Mouse (Mus musculus) MEL (cell line): ENCODE data around the gene Snx3. TPM values are rescaled to one million over a fixed set of nuclear protein-coding genes. Genes with fewer than 3 reads are reported as not detected.

Source experiments
- DNase-seq: peaks from one replicate; pipeline ENCODE4 v3.0.0; 2011; ENCODE audit warnings: low read depth, low spot score
- H3K27ac ChIP-seq: 2 replicates; pipeline ENCODE4 v1.5.1; 2012; ENCODE audit warnings: low read depth, mild to moderate bottlenecking, control low read depth, low read length, moderate library complexity; ENCODE audit not compliant: control insufficient read depth
- H3K27me3 ChIP-seq, 2 experiments: fragments of 150-350 bp in 1 of 2; sonication (generic) in 1 of 2; 2 replicates each; pipeline ENCODE4 v1.6.1; 2012; ENCODE audit warnings: low read length in 2 of 2, mild to moderate bottlenecking in 2 of 2, improper control_type of control experiment in 1 of 2, moderate library complexity in 1 of 2; ENCODE audit not compliant: insufficient read depth in 2 of 2, control insufficient read depth in 1 of 2
- H3K36me3 ChIP-seq, 2 experiments: 2 replicates each; pipeline ENCODE4 v1.6.1; 2012 to 2014; ENCODE audit warnings: low read length in 2 of 2, improper control_type of control experiment in 1 of 2, inconsistent platforms in 1 of 2, mild to moderate bottlenecking in 1 of 2; ENCODE audit not compliant: insufficient read depth in 2 of 2, control insufficient read depth in 1 of 2
- H3K4me1 ChIP-seq, 2 experiments: fragments of 150-350 bp in 1 of 2; sonication (generic) in 1 of 2; 2 replicates each; pipeline ENCODE4 v1.6.1; 2012; ENCODE audit warnings: low read length in 2 of 2, improper control_type of control experiment in 1 of 2, mild to moderate bottlenecking in 1 of 2; ENCODE audit not compliant: insufficient read depth in 2 of 2, control insufficient read depth in 1 of 2
- H3K4me3 ChIP-seq, 2 experiments: fragments of 150-350 bp in 1 of 2; sonication (generic) in 1 of 2; 2 replicates each; pipeline ENCODE4 v1.5.1; 2012; ENCODE audit warnings: low read depth in 2 of 2, low read length in 2 of 2, mild to moderate bottlenecking in 2 of 2, moderate library complexity in 2 of 2, control low read depth in 1 of 2, improper control_type of control experiment in 1 of 2; ENCODE audit not compliant: control insufficient read depth in 1 of 2, insufficient read depth in 1 of 2
- H3K79me2 ChIP-seq: 2 replicates; pipeline ENCODE4 v1.6.1; 2012; ENCODE audit warnings: mild to moderate bottlenecking, low read length, moderate library complexity; ENCODE audit not compliant: control insufficient read depth, poor library complexity, insufficient read depth
- H3K9ac ChIP-seq: 2 replicates; pipeline ENCODE4 v1.6.1; 2012; ENCODE audit warnings: low read depth, mild to moderate bottlenecking, control low read depth, low read length, moderate library complexity; ENCODE audit not compliant: control insufficient read depth, poor library complexity, severe bottlenecking
- H3K9me3 ChIP-seq: fragments of 150-350 bp; sonication (generic); replicated peaks from 2 replicates; pipeline ENCODE4 v1.6.1; 2012; ENCODE audit warnings: mild to moderate bottlenecking, low read length, improper control_type of control experiment, moderate library complexity; ENCODE audit not compliant: insufficient read depth
- CTCF ChIP-seq, 3 experiments: IDR thresholded peaks in 2 of 3; conservative IDR thresholded peaks in 1 of 3; 2 replicates each; pipeline ENCODE4 v1.5.1; 2011 to 2012; ENCODE audit warnings: low read length in 3 of 3, low read depth in 2 of 3, mild to moderate bottlenecking in 2 of 3, improper control_type of control experiment in 1 of 3, inconsistent platforms in 1 of 3, mixed read lengths in 1 of 3, moderate library complexity in 1 of 3; ENCODE audit not compliant: control insufficient read depth in 1 of 3, insufficient read depth in 1 of 3, poor library complexity in 1 of 3, severe bottlenecking in 1 of 3
- EP300 ChIP-seq, 2 experiments: IDR thresholded peaks; 2 replicates each; pipeline ENCODE4 v1.6.1; 2011; ENCODE audit warnings: improper control_type of control experiment in 2 of 2, low read length in 2 of 2, low read depth in 1 of 2, mild to moderate bottlenecking in 1 of 2
- MAZ ChIP-seq: IDR thresholded peaks from 2 replicates; pipeline ENCODE4 v1.6.1; 2012; ENCODE audit warnings: low read depth, mild to moderate bottlenecking, inconsistent platforms, low read length, improper control_type of control experiment
- MXI1 ChIP-seq: IDR thresholded peaks from 2 replicates; pipeline ENCODE4 v1.6.1; 2011; ENCODE audit warnings: mild to moderate bottlenecking, low read depth, low read length, improper control_type of control experiment
- NELFE ChIP-seq: IDR thresholded peaks from 2 replicates; pipeline ENCODE4 v1.6.1; 2011; ENCODE audit warnings: low read depth, low read length, improper control_type of control experiment
- NRF1 ChIP-seq: IDR thresholded peaks from 2 replicates; pipeline ENCODE4 v1.6.1; 2014; ENCODE audit warnings: low read depth, mild to moderate bottlenecking, inconsistent platforms, low read length, improper control_type of control experiment, moderate library complexity; ENCODE audit not compliant: poor library complexity, insufficient read depth, severe bottlenecking
- RAD21 ChIP-seq: IDR thresholded peaks from 2 replicates; pipeline ENCODE4 v1.6.1; 2011; ENCODE audit warnings: mild to moderate bottlenecking, low read depth, low read length, improper control_type of control experiment
- SIN3A ChIP-seq: IDR thresholded peaks from 2 replicates; pipeline ENCODE4 v1.6.1; 2012; ENCODE audit warnings: low read length, improper control_type of control experiment, inconsistent platforms
- SMC3 ChIP-seq: IDR thresholded peaks from 2 replicates; pipeline ENCODE4 v1.6.1; 2011; ENCODE audit warnings: low read depth, low read length, improper control_type of control experiment
- TAL1 ChIP-seq: IDR thresholded peaks from 2 replicates; pipeline ENCODE4 v1.6.1; 2012; ENCODE audit warnings: mild to moderate bottlenecking, inconsistent platforms, low read length, moderate library complexity, mixed read lengths
- TBP ChIP-seq: IDR thresholded peaks from 2 replicates; pipeline ENCODE4 v1.8.0; 2011; ENCODE audit warnings: low read depth, low read length, improper control_type of control experiment
- USF2 ChIP-seq, 2 experiments: IDR thresholded peaks; 2 replicates each; pipeline ENCODE4 v1.6.1; 2011 to 2012; ENCODE audit warnings: improper control_type of control experiment in 2 of 2, low read length in 2 of 2, borderline replicate concordance in 1 of 2, inconsistent platforms in 1 of 2, low read depth in 1 of 2, mild to moderate bottlenecking in 1 of 2; ENCODE audit not compliant: insufficient read depth in 1 of 2
- ZC3H11A ChIP-seq: IDR thresholded peaks from 2 replicates; pipeline ENCODE4 v1.6.1; 2012; ENCODE audit warnings: low read depth, mild to moderate bottlenecking, inconsistent platforms, low read length, improper control_type of control experiment
- ZMIZ1 ChIP-seq: IDR thresholded peaks from 2 replicates; pipeline ENCODE4 v1.6.1; 2012; ENCODE audit warnings: low read depth, mild to moderate bottlenecking, inconsistent platforms, low read length, improper control_type of control experiment, moderate library complexity
- polyA plus RNA-seq, 2 experiments: library from polyadenylated mRNA; stranded (reverse) in 1 of 2; unstranded in 1 of 2; fragments of >175 nt in 1 of 2; fragments of >200 nt in 1 of 2; gene quantifications; 2 replicates each; pipeline versions ENCODE4 v1.2.1 to v1.2.4; 2012; ENCODE audit warnings: low replicate concordance in 2 of 2, low read depth in 1 of 2; ENCODE audit not compliant: insufficient read length in 2 of 2, insufficient read depth in 1 of 2, missing spikeins in 1 of 2
- total RNA-seq: library from RNA; depleted of rRNA; stranded (reverse); fragments of 300-350 nt; gene quantifications from 2 replicates; pipeline ENCODE4 v1.2.3, GENCODE M21; 2012

The Snx3 gene
- total and polyA plus RNA-seq, 3 experiments: 107 to 320 TPM; not detected in 1

- Histone ChIP-seq H3K27me3 (no peaks in the 10 kb centered on the region; a peak in 1 of 4 replicates), H3K79me2 (no peaks in the 10 kb centered on the region), H3K36me3 (no peaks in the 10 kb centered on the region), H3K4me3 (no peak overlapping the region), H3K4me1 (no peaks in the 10 kb centered on the region), H3K9ac (no peak overlapping the region), H3K27ac (no peak overlapping the region), H3K9me3 (no peaks in the 10 kb centered on the region)
- no peak for TF ChIP-seq SIN3A
- TF ChIP-seq MAZ: no peak
- no peak for DNase-seq
Measured at GRCm38 (mm10) chr10:42580951-42581277, 79.1 kb downstream of the Snx3 start.

- Histone ChIP-seq H3K4me1 (no peaks in the 10 kb centered on the region), H3K9me3 (no peaks in the 10 kb centered on the region), H3K36me3 (no peaks in the 10 kb centered on the region), H3K27ac (no peak overlapping the region), H3K9ac (no peak overlapping the region), H3K79me2 (no peaks in the 10 kb centered on the region), H3K27me3 (peaks cover 0 to 2% of the 10 kb centered on the region in 2 experiments; a peak in 3 of 4 replicates), H3K4me3 (no peak overlapping the region)
- no peak for TF ChIP-seq NELFE
- TF ChIP-seq ZC3H11A: no peak
- no peak for TF ChIP-seq EP300 (IDR thresholded peaks at IDR 0.05; ENCODE audit: low read depth in 1 of 2, low read length in 2 of 2)
- DNase-seq: no peak
Measured at GRCm38 (mm10) chr10:42581694-42582565, 80.1 kb downstream of the Snx3 start.

GRCm38 (mm10) chr10:42582566-42583110 lies 80.8 kb downstream of the Snx3 start:
- H3K9me3 ChIP-seq: no peaks in the 10 kb centered on the region
- no peak overlapping the region for H3K9ac ChIP-seq
- no peaks in the 10 kb centered on the region for H3K4me1 ChIP-seq
- TF ChIP-seq TAL1 (no peak), USF2 (IDR thresholded peaks at IDR 0.05; ENCODE audit: borderline replicate concordance in 1 of 2, insufficient read depth in 1 of 2, low read depth in 1 of 2, low read length in 2 of 2) (no peak), CTCF (IDR thresholded peaks at IDR 0.05 in 2 of 3, conservative IDR thresholded peaks at IDR 0.05 in 1 of 3; ENCODE audit: control insufficient read depth in 1 of 3, insufficient read depth in 1 of 3, low read depth in 2 of 3, low read length in 3 of 3, poor library complexity in 1 of 3, severe bottlenecking in 1 of 3) (no peak), EP300 (IDR thresholded peaks at IDR 0.05; ENCODE audit: low read depth in 1 of 2, low read length in 2 of 2) (no peak), NRF1 (no peak), MXI1 (no peak), RAD21 (no peak), SMC3 (no peak), ZMIZ1 (no peak), TBP (no peak), ZC3H11A (no peak)
- DNase-seq: no peak
- no peak overlapping the region for H3K27ac ChIP-seq
- peaks cover 0 to 3% of the 10 kb centered on the region in 2 experiments; a peak in 3 of 4 replicates for H3K27me3 ChIP-seq
- H3K79me2 ChIP-seq: no peaks in the 10 kb centered on the region
- no peaks in the 10 kb centered on the region for H3K36me3 ChIP-seq
- H3K4me3 ChIP-seq: no peak overlapping the region
